Mouse (Mus musculus) lung, adult 2 months (tissue): ENCODE results near the gene Fam131a.

Experiments
- CTCF ChIP-seq: fragments of 200-500 bp; IDR thresholded peaks from 2 replicates; pipeline ENCODE4 v1.5.1; 2011; ENCODE audit warnings: mild to moderate bottlenecking, low read length, control low read depth; ENCODE audit not compliant: insufficient read depth
- POLR2A ChIP-seq: fragments of 200-500 bp; IDR thresholded peaks from 2 replicates; pipeline ENCODE4 v1.6.1; 2011; ENCODE audit warnings: low read depth, mild to moderate bottlenecking, control low read depth, low read length, borderline replicate concordance; ENCODE audit errors: extremely low read depth

DNA sequence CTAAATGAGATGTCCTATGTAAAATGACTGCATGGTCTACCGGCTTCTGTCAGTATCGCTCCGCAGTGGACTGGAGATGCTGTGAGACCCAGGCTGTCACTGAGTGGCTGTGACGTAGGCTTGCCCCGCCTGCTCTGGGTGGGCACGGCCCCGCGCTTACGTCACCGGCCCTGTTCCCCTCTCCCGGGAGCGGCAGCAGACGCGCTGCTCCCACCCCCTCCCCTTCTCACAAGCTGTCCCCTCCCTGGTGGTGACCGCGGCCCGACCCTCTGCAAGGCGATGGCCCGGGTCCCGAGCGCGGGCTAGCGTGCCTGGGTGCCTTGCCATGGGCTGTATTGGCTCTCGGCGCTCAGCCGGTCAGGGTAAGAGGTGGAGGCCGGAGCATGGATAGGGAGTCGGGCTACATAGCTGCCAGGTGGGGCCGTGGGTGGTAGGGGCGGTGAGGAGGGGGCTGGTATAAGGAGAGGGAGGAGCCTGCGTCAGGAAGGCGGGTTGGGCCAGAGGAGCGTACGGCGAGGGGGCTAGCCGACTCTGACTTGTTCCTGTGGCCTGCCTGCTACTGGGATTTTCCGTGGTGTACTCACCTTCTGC, at the start of gene Fam131a:
- TF ChIP-seq CTCF (no peak), POLR2A (peak; percentile 60; the same call in 1 of the 2 replicates)
